Mouse (Mus musculus): Measurements from ENCODE around the gene Sobp.

Gene Sobp

GRCm38 (mm10) chr10:43086888-43087287, 87.4 kb downstream of the Sobp start:
- Histone ChIP-seq H3K36me3 (ENCODE audit: control insufficient read depth, insufficient read depth, low read length, poor library complexity, severe bottlenecking) (no peaks in the 10 kb centered on the region), H3K27me3 (ENCODE audit: control insufficient read depth, insufficient read depth, low read length, poor library complexity, severe bottlenecking) (no peaks in the 10 kb centered on the region)
- no peak for DNase-seq (ENCODE audit: low read depth, low spot score)

- Histone ChIP-seq H3K36me3 (ENCODE audit: control insufficient read depth, insufficient read depth, low read length, poor library complexity, severe bottlenecking) (no peaks in the 10 kb centered on the region), H3K27me3 (ENCODE audit: control insufficient read depth, insufficient read depth, low read length, poor library complexity, severe bottlenecking) (no peaks in the 10 kb centered on the region)
- DNase-seq (ENCODE audit: low read depth, low spot score) = no peak
Observed at GRCm38 (mm10) chr10:43084087-43084366, 90.3 kb downstream of the Sobp start.

GRCm38 (mm10) chr10:43083288-43084086, 90.8 kb downstream of the Sobp start:
- Histone ChIP-seq H3K27me3 (ENCODE audit: control insufficient read depth, insufficient read depth, low read length, poor library complexity, severe bottlenecking) (no peaks in the 10 kb centered on the region), H3K36me3 (ENCODE audit: control insufficient read depth, insufficient read depth, low read length, poor library complexity, severe bottlenecking) (no peaks in the 10 kb centered on the region)
- DNase-seq (ENCODE audit: low read depth, low spot score) = no peak

- H3K36me3 ChIP-seq (ENCODE audit: control insufficient read depth, insufficient read depth, low read length, poor library complexity, severe bottlenecking) = no peaks in the 10 kb centered on the region
- DNase-seq (ENCODE audit: low read depth, low spot score) = no peak
- H3K27me3 ChIP-seq (ENCODE audit: control insufficient read depth, insufficient read depth, low read length, poor library complexity, severe bottlenecking) = no peaks in the 10 kb centered on the region
Observed at GRCm38 (mm10) chr10:43081316-43081715, 93.0 kb downstream of the Sobp start.

- no peaks in the 10 kb centered on the region for H3K27me3 ChIP-seq (ENCODE audit: control insufficient read depth, insufficient read depth, low read length, poor library complexity, severe bottlenecking)
- H3K36me3 ChIP-seq (ENCODE audit: control insufficient read depth, insufficient read depth, low read length, poor library complexity, severe bottlenecking) = no peaks in the 10 kb centered on the region
- DNase-seq (ENCODE audit: low read depth, low spot score) = no peak
Observed at GRCm38 (mm10) chr10:43075535-43076152, 98.7 kb downstream of the Sobp start.

GRCm38 (mm10) chr10:43073281-43073680, 101.0 kb downstream of the Sobp start:
- DNase-seq (ENCODE audit: low read depth, low spot score) = no peak
- H3K27me3 ChIP-seq (ENCODE audit: control insufficient read depth, insufficient read depth, low read length, poor library complexity, severe bottlenecking) = no peaks in the 10 kb centered on the region

GRCm38 (mm10) chr10:43070893-43071292, 103.4 kb downstream of the Sobp start:
- H3K36me3 ChIP-seq (ENCODE audit: control insufficient read depth, insufficient read depth, low read length, poor library complexity, severe bottlenecking) = no peaks in the 10 kb centered on the region
- no peak for DNase-seq (ENCODE audit: low read depth, low spot score)
- H3K27me3 ChIP-seq (ENCODE audit: control insufficient read depth, insufficient read depth, low read length, poor library complexity, severe bottlenecking) = no peaks in the 10 kb centered on the region

More at GRCm38 (mm10) chr10:43073281-43073680, 101.0 kb downstream of the Sobp start:
- H3K36me3 ChIP-seq (ENCODE audit: control insufficient read depth, insufficient read depth, low read length, poor library complexity, severe bottlenecking) = no peaks in the 10 kb centered on the region

- no peaks in the 10 kb centered on the region for H3K27me3 ChIP-seq (ENCODE audit: control insufficient read depth, insufficient read depth, low read length, poor library complexity, severe bottlenecking)
- H3K36me3 ChIP-seq (ENCODE audit: control insufficient read depth, insufficient read depth, low read length, poor library complexity, severe bottlenecking) = no peaks in the 10 kb centered on the region
- DNase-seq (ENCODE audit: low read depth, low spot score) = no peak
Observed at GRCm38 (mm10) chr10:43065331-43065730, 109.0 kb downstream of the Sobp start.

GRCm38 (mm10) chr10:43061519-43062105, 112.7 kb downstream of the Sobp start:
- H3K36me3 ChIP-seq (ENCODE audit: control insufficient read depth, insufficient read depth, low read length, poor library complexity, severe bottlenecking) = no peaks in the 10 kb centered on the region
- no peak for DNase-seq (ENCODE audit: low read depth, low spot score)
- H3K27me3 ChIP-seq (ENCODE audit: control insufficient read depth, insufficient read depth, low read length, poor library complexity, severe bottlenecking) = no peaks in the 10 kb centered on the region

GRCm38 (mm10) chr10:43055405-43055804, 118.9 kb downstream of the Sobp start:
- Histone ChIP-seq H3K27me3 (ENCODE audit: control insufficient read depth, insufficient read depth, low read length, poor library complexity, severe bottlenecking) (no peaks in the 10 kb centered on the region), H3K36me3 (ENCODE audit: control insufficient read depth, insufficient read depth, low read length, poor library complexity, severe bottlenecking) (no peaks in the 10 kb centered on the region)
- DNase-seq (ENCODE audit: low read depth, low spot score) = no peak

- Histone ChIP-seq H3K27me3 (ENCODE audit: control insufficient read depth, insufficient read depth, low read length, poor library complexity, severe bottlenecking) (no peaks in the 10 kb centered on the region), H3K36me3 (ENCODE audit: control insufficient read depth, insufficient read depth, low read length, poor library complexity, severe bottlenecking) (no peaks in the 10 kb centered on the region)
- no peak for DNase-seq (ENCODE audit: low read depth, low spot score)
Observed at GRCm38 (mm10) chr10:43054776-43055175, 119.6 kb downstream of the Sobp start.

GRCm38 (mm10) chr10:43053861-43054560, 120.3 kb downstream of the Sobp start:
- no peak for DNase-seq (ENCODE audit: low read depth, low spot score)
- Histone ChIP-seq H3K27me3 (ENCODE audit: control insufficient read depth, insufficient read depth, low read length, poor library complexity, severe bottlenecking) (no peaks in the 10 kb centered on the region), H3K36me3 (ENCODE audit: control insufficient read depth, insufficient read depth, low read length, poor library complexity, severe bottlenecking) (no peaks in the 10 kb centered on the region)

GRCm38 (mm10) chr10:43052462-43052861, 121.9 kb downstream of the Sobp start:
- H3K27me3 ChIP-seq (ENCODE audit: control insufficient read depth, insufficient read depth, low read length, poor library complexity, severe bottlenecking) = no peaks in the 10 kb centered on the region
- no peaks in the 10 kb centered on the region for H3K36me3 ChIP-seq (ENCODE audit: control insufficient read depth, insufficient read depth, low read length, poor library complexity, severe bottlenecking)
- peak; percentile 4 for DNase-seq (ENCODE audit: low read depth, low spot score)

- no peak for DNase-seq (ENCODE audit: low read depth, low spot score)
- H3K27me3 ChIP-seq (ENCODE audit: control insufficient read depth, insufficient read depth, low read length, poor library complexity, severe bottlenecking) = no peaks in the 10 kb centered on the region; the same call in 1 of the 2 replicates
- H3K36me3 ChIP-seq (ENCODE audit: control insufficient read depth, insufficient read depth, low read length, poor library complexity, severe bottlenecking) = no peaks in the 10 kb centered on the region
Observed at GRCm38 (mm10) chr10:43047804-43048348, 126.5 kb downstream of the Sobp start.
